Mouse (Mus musculus): ENCODE data around the gene Cyp17a1. TPM values are rescaled to one million over a fixed set of nuclear protein-coding genes. Genes with fewer than 3 reads are reported as not detected.

Gene Cyp17a1
- total and polyA plus RNA-seq, 2 experiments from 2014 or later = not detected

GRCm38 (mm10) chr19:46653616-46654235 is 19.2 kb downstream of the Cyp17a1 start:
- TF ChIP-seq CTCF (IDR thresholded peaks at IDR 0.05; ENCODE audit: low read depth) = no peak
- WGBS = 92% methylated on average over 14 of the region's 14 CpGs
- Histone ChIP-seq H3K4me3 (ENCODE audit: low read length) (no peak overlapping the region), H3K27ac (no peak overlapping the region), H3K4me1 (ENCODE audit: insufficient read depth, low read length) (no peaks in the 10 kb centered on the region), H3K4me2 (ENCODE audit: low read depth, low read length) (no peak overlapping the region), H3K9me3 (ENCODE audit: low read length) (no peaks in the 10 kb centered on the region), H3K36me3 (ENCODE audit: insufficient read depth, low read length) (peaks cover 30% of the 10 kb centered on the region), H3K9ac (replicated peaks; ENCODE audit: low read length) (no peak overlapping the region), H3K27me3 (ENCODE audit: insufficient read depth, low read length) (no peaks in the 10 kb centered on the region)
- DNase-seq (ENCODE audit: low spot score) (no peak), ATAC-seq (no peak)

- Histone ChIP-seq H3K4me3 (ENCODE audit: low read length) (no peak overlapping the region), H3K4me1 (ENCODE audit: insufficient read depth, low read length) (no peaks in the 10 kb centered on the region), H3K36me3 (ENCODE audit: insufficient read depth, low read length) (peaks cover 30% of the 10 kb centered on the region), H3K27ac (no peak overlapping the region), H3K9me3 (ENCODE audit: low read length) (no peaks in the 10 kb centered on the region), H3K9ac (replicated peaks; ENCODE audit: low read length) (no peak overlapping the region), H3K4me2 (ENCODE audit: low read depth, low read length) (no peak overlapping the region), H3K27me3 (ENCODE audit: insufficient read depth, low read length) (no peaks in the 10 kb centered on the region)
- no peak for TF ChIP-seq CTCF (IDR thresholded peaks at IDR 0.05; ENCODE audit: low read depth)
- DNase-seq (ENCODE audit: low spot score) = no peak
- ATAC-seq = no peak
- WGBS = 73% methylated on average over 5 of the region's 5 CpGs
Measured at GRCm38 (mm10) chr19:46653188-46653587, 19.8 kb downstream of the Cyp17a1 start.

- Histone ChIP-seq H3K4me3 (ENCODE audit: low read length) (no peak overlapping the region), H3K9ac (replicated peaks; ENCODE audit: low read length) (no peak overlapping the region), H3K9me3 (ENCODE audit: low read length) (no peaks in the 10 kb centered on the region), H3K36me3 (ENCODE audit: insufficient read depth, low read length) (peaks cover 7% of the 10 kb centered on the region; the same call in 1 of the 2 replicates), H3K27me3 (ENCODE audit: insufficient read depth, low read length) (no peaks in the 10 kb centered on the region), H3K4me1 (ENCODE audit: insufficient read depth, low read length) (peaks cover 16% of the 10 kb centered on the region), H3K4me2 (ENCODE audit: low read depth, low read length) (no peak overlapping the region), H3K27ac (no peak overlapping the region)
- no peak for ATAC-seq
- 96% methylated on average over 14 of the region's 14 CpGs for WGBS
- TF ChIP-seq CTCF (IDR thresholded peaks at IDR 0.05; ENCODE audit: low read depth) = no peak
- no peak for DNase-seq (ENCODE audit: low spot score)
Measured at GRCm38 (mm10) chr19:46648565-46648964, 24.4 kb downstream of the Cyp17a1 start.

- Histone ChIP-seq H3K9ac (replicated peaks; ENCODE audit: low read length) (no peak overlapping the region), H3K4me1 (ENCODE audit: insufficient read depth, low read length) (peaks cover 23% of the 10 kb centered on the region), H3K4me2 (ENCODE audit: low read depth, low read length) (no peak overlapping the region), H3K36me3 (ENCODE audit: insufficient read depth, low read length) (no peaks in the 10 kb centered on the region; the same call in 1 of the 2 replicates), H3K27ac (no peak overlapping the region), H3K4me3 (ENCODE audit: low read length) (no peak overlapping the region), H3K9me3 (ENCODE audit: low read length) (no peaks in the 10 kb centered on the region), H3K27me3 (ENCODE audit: insufficient read depth, low read length) (no peaks in the 10 kb centered on the region)
- ATAC-seq (no peak), DNase-seq (ENCODE audit: low spot score) (no peak)
- WGBS = 76% methylated on average over 8 of the region's 8 CpGs
- TF ChIP-seq CTCF (IDR thresholded peaks at IDR 0.05; ENCODE audit: low read depth) = peak; percentile 53
Measured at GRCm38 (mm10) chr19:46647850-46648249, 25.1 kb downstream of the Cyp17a1 start.

GRCm38 (mm10) chr19:46647254-46647653 is 25.7 kb downstream of the Cyp17a1 start:
- DNase-seq (ENCODE audit: low spot score) = no peak
- Histone ChIP-seq H3K36me3 (ENCODE audit: insufficient read depth, low read length) (no peaks in the 10 kb centered on the region; the same call in 1 of the 2 replicates), H3K27me3 (ENCODE audit: insufficient read depth, low read length) (no peaks in the 10 kb centered on the region), H3K4me2 (ENCODE audit: low read depth, low read length) (no peak overlapping the region), H3K9ac (replicated peaks; ENCODE audit: low read length) (no peak overlapping the region), H3K27ac (no peak overlapping the region), H3K4me3 (ENCODE audit: low read length) (no peak overlapping the region), H3K4me1 (ENCODE audit: insufficient read depth, low read length) (peaks cover 24% of the 10 kb centered on the region), H3K9me3 (ENCODE audit: low read length) (no peaks in the 10 kb centered on the region)
- ATAC-seq = no peak
- WGBS = 79% methylated on average over 3 of the region's 3 CpGs
- TF ChIP-seq CTCF (IDR thresholded peaks at IDR 0.05; ENCODE audit: low read depth) = no peak

GRCm38 (mm10) chr19:46646041-46646481 is 26.9 kb downstream of the Cyp17a1 start:
- no peak overlapping the region for H3K9ac ChIP-seq (replicated peaks; ENCODE audit: low read length)
- ATAC-seq (no peak), DNase-seq (ENCODE audit: low spot score) (no peak)
- H3K4me3 ChIP-seq (ENCODE audit: low read length) = no peak overlapping the region
- H3K4me2 ChIP-seq (ENCODE audit: low read depth, low read length) = no peak overlapping the region
- no peak for TF ChIP-seq CTCF (IDR thresholded peaks at IDR 0.05; ENCODE audit: low read depth)
- H3K27ac ChIP-seq = peak overlapping the region; percentile 63
- no peaks in the 10 kb centered on the region for H3K27me3 ChIP-seq (ENCODE audit: insufficient read depth, low read length)
- H3K9me3 ChIP-seq (ENCODE audit: low read length) = no peaks in the 10 kb centered on the region
- H3K36me3 ChIP-seq (ENCODE audit: insufficient read depth, low read length) = no peaks in the 10 kb centered on the region; the same call in 1 of the 2 replicates
- WGBS = 65% methylated on average over 12 of the region's 12 CpGs
- peaks cover 35% of the 10 kb centered on the region for H3K4me1 ChIP-seq (ENCODE audit: insufficient read depth, low read length)
